Mouse (Mus musculus) cerebellum, adult 2 months (tissue): ENCODE data around the gene Bbx. TPM values are rescaled to one million over a fixed set of nuclear protein-coding genes. Genes with fewer than 3 reads are reported as not detected.

ENCODE experiments used
- DNase-seq, 2 experiments: peaks; one replicate each; pipeline ENCODE4 v3.0.0; 2021
- H3K27ac ChIP-seq: fragments of 200-500 bp; 2 replicates; pipeline ENCODE4 v1.5.1; 2012; ENCODE audit warnings: low read length, control low read depth, inconsistent platforms; ENCODE audit not compliant: insufficient read depth
- H3K27me3 ChIP-seq: fragments of 200-500 bp; 2 replicates; pipeline ENCODE4 v1.6.1; 2012; ENCODE audit warnings: inconsistent platforms, mild to moderate bottlenecking, low read length, moderate library complexity; ENCODE audit not compliant: control insufficient read depth, insufficient read depth
- H3K4me1 ChIP-seq: fragments of 200-500 bp; 2 replicates; pipeline ENCODE4 v1.6.1; 2011; ENCODE audit warnings: low read length; ENCODE audit not compliant: control insufficient read depth, insufficient read depth
- H3K4me3 ChIP-seq: fragments of 200-500 bp; replicated peaks from 2 replicates; pipeline ENCODE3; 2011; ENCODE audit warnings: mild to moderate bottlenecking, low read depth, low read length, control low read depth; ENCODE audit not compliant: insufficient read depth
- CTCF ChIP-seq: fragments of 200-500 bp; IDR thresholded peaks from 2 replicates; pipeline ENCODE4 v1.5.1; 2011; ENCODE audit warnings: low read depth, mild to moderate bottlenecking, control low read depth, low read length, moderate library complexity, borderline replicate concordance; ENCODE audit not compliant: insufficient read depth
- POLR2A ChIP-seq: fragments of 200-500 bp; IDR thresholded peaks from 2 replicates; pipeline ENCODE4 v1.6.1; 2011; ENCODE audit warnings: low read length, control low read depth, borderline replicate concordance; ENCODE audit not compliant: insufficient read depth
- WGBS: fragments of 180-500 bp; shearing (Covaris S2); methylation state at CpG from one replicate; pipeline ENCODE4 v1.1.7; 2018; 5-methylcytosine and 5-hydroxymethylcytosine counted together
- polyA plus RNA-seq: library from polyadenylated mRNA; depleted of rRNA; stranded (reverse); fragments of >200 nt; gene quantifications from 2 replicates; pipeline ENCODE4 v1.2.3, GENCODE M21; 2012

Bbx gene
- polyA plus RNA-seq, 1 experiment = 12.0 TPM

- no peaks in the 10 kb centered on the region for H3K4me1 ChIP-seq
- 95% methylated on average over 5 of the region's 5 CpGs for WGBS
Observed at GRCm38 (mm10) chr16:50289764-50290163, 142.4 kb downstream of the Bbx start.

GRCm38 (mm10) chr16:50272813-50273212 lies 159.4 kb downstream of the Bbx start:
- no peak for DNase-seq
- WGBS = 92% methylated on average over 4 of the region's 4 CpGs
- no peak overlapping the region for H3K27ac ChIP-seq
- TF ChIP-seq CTCF (no peak), POLR2A (no peak)
- H3K4me1 ChIP-seq = no peaks in the 10 kb centered on the region
- H3K27me3 ChIP-seq = no peaks in the 10 kb centered on the region
- H3K4me3 ChIP-seq = no peak overlapping the region

More at GRCm38 (mm10) chr16:50289764-50290163, 142.4 kb downstream of the Bbx start:
- no peak overlapping the region for H3K27ac ChIP-seq
- no peak for TF ChIP-seq POLR2A
- no peak for TF ChIP-seq CTCF
- no peaks in the 10 kb centered on the region for H3K27me3 ChIP-seq
- DNase-seq = no peak
- H3K4me3 ChIP-seq = no peak overlapping the region

GRCm38 (mm10) chr16:50262647-50263046 lies 169.5 kb downstream of the Bbx start:
- TF ChIP-seq POLR2A (no peak), CTCF (no peak)
- 96% methylated on average over 4 of the region's 4 CpGs for WGBS
- DNase-seq = no peak
- Histone ChIP-seq H3K27me3 (no peaks in the 10 kb centered on the region), H3K4me1 (no peaks in the 10 kb centered on the region), H3K27ac (no peak overlapping the region), H3K4me3 (no peak overlapping the region)

- H3K27me3 ChIP-seq = no peaks in the 10 kb centered on the region
- H3K27ac ChIP-seq = no peak overlapping the region
- no peaks in the 10 kb centered on the region for H3K4me1 ChIP-seq
- DNase-seq = no peak
- TF ChIP-seq CTCF (no peak), POLR2A (no peak)
- WGBS = 93% methylated on average over 9 of the region's 9 CpGs
- H3K4me3 ChIP-seq = no peak overlapping the region
Observed at GRCm38 (mm10) chr16:50262209-50262608, 170.0 kb downstream of the Bbx start.

- TF ChIP-seq CTCF (no peak), POLR2A (no peak)
- H3K27ac ChIP-seq = no peak overlapping the region
- H3K4me1 ChIP-seq = no peaks in the 10 kb centered on the region
- no peak overlapping the region for H3K4me3 ChIP-seq
- no peak for DNase-seq
- no peaks in the 10 kb centered on the region for H3K27me3 ChIP-seq
Observed at GRCm38 (mm10) chr16:50261741-50262140, 170.4 kb downstream of the Bbx start.

GRCm38 (mm10) chr16:50254522-50255159 lies 177.5 kb downstream of the Bbx start:
- WGBS = 73% methylated on average over 5 of the region's 5 CpGs
- Histone ChIP-seq H3K27ac (no peak overlapping the region), H3K4me3 (no peak overlapping the region), H3K4me1 (no peaks in the 10 kb centered on the region), H3K27me3 (no peaks in the 10 kb centered on the region)
- DNase-seq = peak; percentile 13 to 17
- TF ChIP-seq POLR2A = no peak
- peak; percentile 16; the same call in 1 of the 2 replicates for TF ChIP-seq CTCF

GRCm38 (mm10) chr16:50251417-50251975 lies 180.7 kb downstream of the Bbx start:
- Histone ChIP-seq H3K4me1 (no peaks in the 10 kb centered on the region), H3K27me3 (no peaks in the 10 kb centered on the region), H3K4me3 (no peak overlapping the region), H3K27ac (no peak overlapping the region)
- 64% methylated on average over 6 of the region's 6 CpGs for WGBS
- TF ChIP-seq CTCF (no peak), POLR2A (no peak)
- no peak for DNase-seq

- no peak overlapping the region for H3K4me3 ChIP-seq
- no peak for DNase-seq
- no peaks in the 10 kb centered on the region for H3K27me3 ChIP-seq
- TF ChIP-seq POLR2A = no peak
- TF ChIP-seq CTCF = no peak
- H3K4me1 ChIP-seq = no peaks in the 10 kb centered on the region
- 54% methylated on average over 5 of the region's 5 CpGs for WGBS
- no peak overlapping the region for H3K27ac ChIP-seq
Observed at GRCm38 (mm10) chr16:50250469-50250868, 181.7 kb downstream of the Bbx start.
